In genomic region chr5:128136818-128137217, GRCm38 (mm10) we compare ENCODE assay signal across 18 mouse cellular contexts.
DNase-seq lines count a peak whose midpoint lies in the region; ATAC-seq and TF ChIP-seq lines count a peak whose summit lies in the region.
"Had no signal": no experiment of that assay in that cellular context is flagged by ENCODE, and none has a peak within 500 bp of the region (broad histone marks: within the 10 kb centered on the region; RNA-seq: fewer than 3 reads in every experiment).

No protein-coding gene starts in this region.

- no peaks in the 10 kb centered on the region for H3K9me3 ChIP-seq in lung, embryonic 14.5 days (ENCODE audit: low read depth, low read length)
- H3K9me3 ChIP-seq in liver, embryonic 11.5 days (ENCODE audit: control insufficient read depth, low read length), result no peaks in the 10 kb centered on the region; the same call in 1 of the 2 replicates
- H3K9me3 ChIP-seq: embryonic facial prominence, embryonic 12.5 days; forebrain, embryonic 15.5 days; heart, embryonic 13.5 days; hindbrain, embryonic 10.5 days had no signal

- no peak overlapping the region for H3K9ac ChIP-seq in lung, embryonic 14.5 days
- H3K9ac ChIP-seq in liver, embryonic 11.5 days (ENCODE audit: low read depth, low read length), result no peak overlapping the region
- H3K9ac ChIP-seq: embryonic facial prominence, embryonic 12.5 days; forebrain, embryonic 15.5 days; heart, embryonic 13.5 days; hindbrain, embryonic 14.5 days had no signal

- no peaks in the 10 kb centered on the region for H3K4me1 ChIP-seq in lung, embryonic 14.5 days (ENCODE audit: insufficient read depth)
- H3K4me1 ChIP-seq in liver, embryonic 11.5 days (replicated peaks; ENCODE audit: control insufficient read depth, insufficient read depth, low read length), result no peaks in the 10 kb centered on the region
- H3K4me1 ChIP-seq: embryonic facial prominence, embryonic 12.5 days; forebrain, embryonic 15.5 days; heart, embryonic 13.5 days; hindbrain, embryonic 10.5 days had no signal

- no peaks in the 10 kb centered on the region for H3K36me3 ChIP-seq in lung, embryonic 14.5 days (ENCODE audit: insufficient read depth)
- H3K36me3 ChIP-seq in liver, embryonic 11.5 days (ENCODE audit: control insufficient read depth, insufficient read depth, low read length), result no peaks in the 10 kb centered on the region
- H3K36me3 ChIP-seq: embryonic facial prominence, embryonic 12.5 days; forebrain, embryonic 15.5 days; heart, embryonic 13.5 days; hindbrain, embryonic 10.5 days had no signal

- H3K27ac ChIP-seq in lung, embryonic 14.5 days (ENCODE audit: low read depth), result no peak overlapping the region
- H3K27ac ChIP-seq in liver, embryonic 11.5 days (ENCODE audit: low read depth, low read length), result no peak overlapping the region
- H3K27ac ChIP-seq: embryonic facial prominence, embryonic 12.5 days; forebrain, embryonic 15.5 days; heart, embryonic 13.5 days; hindbrain, embryonic 10.5 days; hindbrain, embryonic 14.5 days had no signal

- no peak overlapping the region for H3K4me3 ChIP-seq in lung, embryonic 14.5 days (ENCODE audit: low read depth, low read length)
- H3K4me3 ChIP-seq in liver, embryonic 11.5 days (ENCODE audit: low read depth, low read length), result no peak overlapping the region
- H3K4me3 ChIP-seq: embryonic facial prominence, embryonic 12.5 days; forebrain, embryonic 15.5 days; heart, embryonic 13.5 days; hindbrain, embryonic 10.5 days had no signal

- TF ChIP-seq CTCF in lung, embryonic 14.5 days (IDR thresholded peaks at IDR 0.05; ENCODE audit: low read depth), result no peak

- WGBS in lung, embryonic 14.5 days, result 42% methylated on average over 8 of the region's 8 CpGs
- WGBS in liver, embryonic 11.5 days, result 46% methylated on average over 8 of the region's 8 CpGs

- intact Hi-C loops in heart, postnatal 25 days (cut with DNase I), result no loop called here
- intact Hi-C loops in left cerebral cortex, postnatal 4 days (cut with DNase I), result no loop called here

- DNase-seq in heart, adult 11 months, result peak; percentile 66
- DNase-seq in heart, postnatal 25 days (ENCODE audit: low spot score), result no peak
- peak; percentile 5 for DNase-seq in lung, embryonic 14.5 days
- DNase-seq in lung, adult 18-20 months, result no peak
- DNase-seq in liver, embryonic 11.5 days (ENCODE audit: low spot score), result no peak
- no peak for DNase-seq in adipocyte (ENCODE audit: low spot score)
- DNase-seq in right cerebral cortex, postnatal 25 days, result no peak
- no peak for DNase-seq in left cerebral cortex, postnatal 4 days
- DNase-seq: adrenal gland, postnatal 14 days; B cell, adult 2 months; cerebellum, adult 2 months; cerebellum, postnatal 10 days; gastrocnemius, postnatal 36 days had no signal

- ATAC-seq in lung, embryonic 14.5 days (ENCODE audit: insufficient read depth), result no peak
- 0 out of 2 replicates have a peak, but pooled peaks have one; percentile 20 for ATAC-seq in liver, embryonic 11.5 days (replicated peaks; ENCODE audit: low FRiP score)
- ATAC-seq: forebrain, embryonic 15.5 days had no signal

- no peak overlapping the region for H3K4me2 ChIP-seq in lung, embryonic 14.5 days
- H3K4me2 ChIP-seq in liver, embryonic 11.5 days, result no peak overlapping the region
- H3K4me2 ChIP-seq: embryonic facial prominence, embryonic 12.5 days; forebrain, embryonic 15.5 days; heart, embryonic 13.5 days; hindbrain, embryonic 14.5 days had no signal

- H3K27me3 ChIP-seq in lung, embryonic 14.5 days (ENCODE audit: insufficient read depth, low read length), result no peaks in the 10 kb centered on the region
- no peaks in the 10 kb centered on the region for H3K27me3 ChIP-seq in liver, embryonic 11.5 days (replicated peaks; ENCODE audit: control insufficient read depth, insufficient read depth, low read length)
- H3K27me3 ChIP-seq: embryonic facial prominence, embryonic 12.5 days; forebrain, embryonic 15.5 days; heart, embryonic 13.5 days had no signal

Comparison
In these comparisons a context has a peak if more than half of its experiments do, and no peak if none do; other contexts are left out.
1. DNase-seq: peak in heart, adult 11 months (single experiment) and lung, embryonic 14.5 days (single experiment); none in heart, postnatal 25 days (single experiment), lung, adult 18-20 months (0 of 2), liver, embryonic 11.5 days (single experiment), adipocyte (single experiment), right cerebral cortex, postnatal 25 days (single experiment) and left cerebral cortex, postnatal 4 days (single experiment).